Mouse (Mus musculus): Measurements from ENCODE around the gene Diras2. TPM values are rescaled to one million over a fixed set of nuclear protein-coding genes. Genes with fewer than 3 reads are reported as not detected.

Gene Diras2
- polyA plus RNA-seq, 1 experiment from 2014 or later, result 0.43 TPM

GRCm38 (mm10) chr13:52476998-52477601, 54.0 kb downstream of the Diras2 start:
- Histone ChIP-seq H3K27me3 (ENCODE audit: control insufficient read depth, insufficient read depth, low read length) (no peaks in the 10 kb centered on the region), H3K4me3 (ENCODE audit: low read depth, low read length) (no peak overlapping the region), H3K4me2 (replicated peaks; ENCODE audit: low read depth, low read length) (no peak overlapping the region), H3K36me3 (ENCODE audit: control insufficient read depth, insufficient read depth, low read length) (no peaks in the 10 kb centered on the region), H3K9ac (replicated peaks; ENCODE audit: low read depth, low read length) (no peak overlapping the region), H3K4me1 (ENCODE audit: control insufficient read depth, insufficient read depth, low read length) (no peaks in the 10 kb centered on the region), H3K9me3 (ENCODE audit: control insufficient read depth, low read depth, low read length) (no peaks in the 10 kb centered on the region), H3K27ac (ENCODE audit: low read length) (no peak overlapping the region)
- 92% methylated on average over 11 of the region's 11 CpGs for WGBS
- no peak for ATAC-seq (ENCODE audit: insufficient number of reproducible peaks, insufficient read depth, low FRiP score, low read depth)

GRCm38 (mm10) chr13:52476222-52476621, 54.9 kb downstream of the Diras2 start:
- H3K36me3 ChIP-seq (ENCODE audit: control insufficient read depth, insufficient read depth, low read length), result no peaks in the 10 kb centered on the region
- ATAC-seq (ENCODE audit: insufficient number of reproducible peaks, insufficient read depth, low FRiP score, low read depth), result no peak
- no peak overlapping the region for H3K9ac ChIP-seq (replicated peaks; ENCODE audit: low read depth, low read length)
- H3K9me3 ChIP-seq (ENCODE audit: control insufficient read depth, low read depth, low read length), result no peaks in the 10 kb centered on the region
- 64% methylated on average over 3 of the region's 3 CpGs for WGBS
- no peak overlapping the region for H3K4me2 ChIP-seq (replicated peaks; ENCODE audit: low read depth, low read length)
- no peaks in the 10 kb centered on the region for H3K4me1 ChIP-seq (ENCODE audit: control insufficient read depth, insufficient read depth, low read length)
- H3K4me3 ChIP-seq (ENCODE audit: low read depth, low read length), result no peak overlapping the region
- no peak overlapping the region for H3K27ac ChIP-seq (ENCODE audit: low read length)
- H3K27me3 ChIP-seq (ENCODE audit: control insufficient read depth, insufficient read depth, low read length), result no peaks in the 10 kb centered on the region

GRCm38 (mm10) chr13:52475264-52475663, 55.8 kb downstream of the Diras2 start:
- H3K9ac ChIP-seq (replicated peaks; ENCODE audit: low read depth, low read length), result no peak overlapping the region
- H3K36me3 ChIP-seq (ENCODE audit: control insufficient read depth, insufficient read depth, low read length), result no peaks in the 10 kb centered on the region
- no peak overlapping the region for H3K4me3 ChIP-seq (ENCODE audit: low read depth, low read length)
- H3K9me3 ChIP-seq (ENCODE audit: control insufficient read depth, low read depth, low read length), result no peaks in the 10 kb centered on the region
- no peaks in the 10 kb centered on the region for H3K4me1 ChIP-seq (ENCODE audit: control insufficient read depth, insufficient read depth, low read length)
- no peak for ATAC-seq (ENCODE audit: insufficient number of reproducible peaks, insufficient read depth, low FRiP score, low read depth)
- H3K4me2 ChIP-seq (replicated peaks; ENCODE audit: low read depth, low read length), result no peak overlapping the region
- H3K27ac ChIP-seq (ENCODE audit: low read length), result no peak overlapping the region
- 86% methylated on average over 10 of the region's 10 CpGs for WGBS
- H3K27me3 ChIP-seq (ENCODE audit: control insufficient read depth, insufficient read depth, low read length), result no peaks in the 10 kb centered on the region

- Histone ChIP-seq H3K9me3 (ENCODE audit: control insufficient read depth, low read depth, low read length) (no peaks in the 10 kb centered on the region), H3K9ac (replicated peaks; ENCODE audit: low read depth, low read length) (no peak overlapping the region), H3K4me1 (ENCODE audit: control insufficient read depth, insufficient read depth, low read length) (no peaks in the 10 kb centered on the region), H3K27ac (ENCODE audit: low read length) (no peak overlapping the region), H3K4me2 (replicated peaks; ENCODE audit: low read depth, low read length) (no peak overlapping the region), H3K4me3 (ENCODE audit: low read depth, low read length) (no peak overlapping the region), H3K36me3 (ENCODE audit: control insufficient read depth, insufficient read depth, low read length) (no peaks in the 10 kb centered on the region), H3K27me3 (ENCODE audit: control insufficient read depth, insufficient read depth, low read length) (no peaks in the 10 kb centered on the region)
- 64% methylated on average over 3 of the region's 3 CpGs for WGBS
- no peak for ATAC-seq (ENCODE audit: insufficient number of reproducible peaks, insufficient read depth, low FRiP score, low read depth)
These were observed 56.3 kb downstream of the Diras2 start for GRCm38 (mm10) chr13:52474807-52475206.

- no peak overlapping the region for H3K27ac ChIP-seq (ENCODE audit: low read length)
- WGBS, result 34% methylated on average over 10 of the region's 10 CpGs
- H3K9me3 ChIP-seq (ENCODE audit: control insufficient read depth, low read depth, low read length), result no peaks in the 10 kb centered on the region
- no peak overlapping the region for H3K9ac ChIP-seq (replicated peaks; ENCODE audit: low read depth, low read length)
- no peak overlapping the region for H3K4me3 ChIP-seq (ENCODE audit: low read depth, low read length)
- no peaks in the 10 kb centered on the region for H3K36me3 ChIP-seq (ENCODE audit: control insufficient read depth, insufficient read depth, low read length)
- H3K4me2 ChIP-seq (replicated peaks; ENCODE audit: low read depth, low read length), result no peak overlapping the region
- H3K4me1 ChIP-seq (ENCODE audit: control insufficient read depth, insufficient read depth, low read length), result no peaks in the 10 kb centered on the region
- H3K27me3 ChIP-seq (ENCODE audit: control insufficient read depth, insufficient read depth, low read length), result no peaks in the 10 kb centered on the region
- peak; percentile 56; the same call in 1 of the 2 replicates for ATAC-seq (ENCODE audit: insufficient number of reproducible peaks, insufficient read depth, low FRiP score, low read depth)
These were observed 61.0 kb downstream of the Diras2 start for GRCm38 (mm10) chr13:52469795-52470690.

- Histone ChIP-seq H3K9ac (replicated peaks; ENCODE audit: low read depth, low read length) (no peak overlapping the region), H3K36me3 (ENCODE audit: control insufficient read depth, insufficient read depth, low read length) (no peaks in the 10 kb centered on the region), H3K4me1 (ENCODE audit: control insufficient read depth, insufficient read depth, low read length) (no peaks in the 10 kb centered on the region), H3K4me3 (ENCODE audit: low read depth, low read length) (no peak overlapping the region), H3K4me2 (replicated peaks; ENCODE audit: low read depth, low read length) (no peak overlapping the region), H3K9me3 (ENCODE audit: control insufficient read depth, low read depth, low read length) (no peaks in the 10 kb centered on the region), H3K27ac (ENCODE audit: low read length) (no peak overlapping the region), H3K27me3 (ENCODE audit: control insufficient read depth, insufficient read depth, low read length) (no peaks in the 10 kb centered on the region)
- WGBS, result 72% methylated on average over 6 of the region's 6 CpGs
- no peak for ATAC-seq (ENCODE audit: insufficient number of reproducible peaks, insufficient read depth, low FRiP score, low read depth)
These were observed 65.9 kb downstream of the Diras2 start for GRCm38 (mm10) chr13:52465141-52465540.

GRCm38 (mm10) chr13:52459982-52460381, 71.1 kb downstream of the Diras2 start:
- Histone ChIP-seq H3K36me3 (ENCODE audit: control insufficient read depth, insufficient read depth, low read length) (no peaks in the 10 kb centered on the region), H3K4me3 (ENCODE audit: low read depth, low read length) (no peak overlapping the region), H3K4me1 (ENCODE audit: control insufficient read depth, insufficient read depth, low read length) (no peaks in the 10 kb centered on the region), H3K27ac (ENCODE audit: low read length) (no peak overlapping the region), H3K27me3 (ENCODE audit: control insufficient read depth, insufficient read depth, low read length) (no peaks in the 10 kb centered on the region), H3K9ac (replicated peaks; ENCODE audit: low read depth, low read length) (no peak overlapping the region), H3K9me3 (ENCODE audit: control insufficient read depth, low read depth, low read length) (no peaks in the 10 kb centered on the region), H3K4me2 (replicated peaks; ENCODE audit: low read depth, low read length) (no peak overlapping the region)
- 51% methylated on average over 7 of the region's 7 CpGs for WGBS
- ATAC-seq (ENCODE audit: insufficient number of reproducible peaks, insufficient read depth, low FRiP score, low read depth), result no peak

- Histone ChIP-seq H3K4me3 (ENCODE audit: low read depth, low read length) (no peak overlapping the region), H3K27me3 (ENCODE audit: control insufficient read depth, insufficient read depth, low read length) (no peaks in the 10 kb centered on the region), H3K36me3 (ENCODE audit: control insufficient read depth, insufficient read depth, low read length) (no peaks in the 10 kb centered on the region), H3K4me1 (ENCODE audit: control insufficient read depth, insufficient read depth, low read length) (no peaks in the 10 kb centered on the region), H3K9me3 (ENCODE audit: control insufficient read depth, low read depth, low read length) (no peaks in the 10 kb centered on the region), H3K4me2 (replicated peaks; ENCODE audit: low read depth, low read length) (no peak overlapping the region), H3K27ac (ENCODE audit: low read length) (no peak overlapping the region), H3K9ac (replicated peaks; ENCODE audit: low read depth, low read length) (no peak overlapping the region)
- 89% methylated on average over 11 of the region's 11 CpGs for WGBS
- no peak for ATAC-seq (ENCODE audit: insufficient number of reproducible peaks, insufficient read depth, low FRiP score, low read depth)
These were observed 73.2 kb downstream of the Diras2 start for GRCm38 (mm10) chr13:52457889-52458324.

Measured in stomach, embryonic 14.5 days (tissue).